Mouse (Mus musculus) hindlimb bud, embryonic 11.5 days (tissue): ENCODE measurements at regions not wholly inside any gene's neighbourhood (a gene's known extent, or its start where the extent isn't known, plus 50 kb on each side); places are given as distances from the start of the nearest gene placed in this dataset.

Experiments
- DNase-seq: peaks from one replicate; pipeline ENCODE4 v3.0.0-alpha.2; 2012; ENCODE audit warnings: low read depth, low spot score; ENCODE audit errors: extremely low spot score

- DNase-seq, result no peak
These were observed 223.1 kb upstream of the Slc35b3 start for GRCm38 (mm10) chr13:39183715-39184179.

GRCm38 (mm10) chr13:39161980-39162379 is 201.3 kb upstream of the Slc35b3 start:
- no peak for DNase-seq

GRCm38 (mm10) chr13:39127942-39128341 is 167.3 kb upstream of the Slc35b3 start:
- no peak for DNase-seq

DNA sequence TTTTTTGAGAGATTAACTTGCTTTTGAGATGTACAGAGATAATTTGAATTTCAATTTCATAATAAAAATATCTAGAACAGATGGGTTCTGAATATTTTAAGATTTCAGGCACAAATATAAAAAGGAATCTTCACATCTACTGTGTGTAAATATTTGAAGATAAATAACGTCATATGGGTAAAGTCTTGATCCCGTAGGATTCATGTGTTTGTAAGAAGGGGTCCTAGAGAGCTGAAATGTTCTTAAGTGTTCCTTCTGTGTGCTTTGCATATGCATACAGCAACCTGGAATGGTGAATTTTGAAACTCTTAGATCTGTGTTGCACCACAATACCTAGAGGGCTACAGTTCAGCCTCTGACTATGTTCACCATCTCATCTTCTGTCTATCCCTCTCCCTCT is 131.4 kb upstream of the Slc35b3 start:
- DNase-seq, result no peak

- no peak for DNase-seq
These were observed 123.9 kb upstream of the Slc35b3 start for GRCm38 (mm10) chr13:39084544-39084943.

GRCm38 (mm10) chr13:39074211-39074610 is 113.5 kb upstream of the Slc35b3 start:
- no peak for DNase-seq

- no peak for DNase-seq
These were observed 71.6 kb upstream of the Slc35b3 start for GRCm38 (mm10) chr13:39032263-39032662.

- DNase-seq, result no peak
These were observed 59.5 kb upstream of the Slc35b3 start for GRCm38 (mm10) chr13:39020168-39020567.

DNA sequence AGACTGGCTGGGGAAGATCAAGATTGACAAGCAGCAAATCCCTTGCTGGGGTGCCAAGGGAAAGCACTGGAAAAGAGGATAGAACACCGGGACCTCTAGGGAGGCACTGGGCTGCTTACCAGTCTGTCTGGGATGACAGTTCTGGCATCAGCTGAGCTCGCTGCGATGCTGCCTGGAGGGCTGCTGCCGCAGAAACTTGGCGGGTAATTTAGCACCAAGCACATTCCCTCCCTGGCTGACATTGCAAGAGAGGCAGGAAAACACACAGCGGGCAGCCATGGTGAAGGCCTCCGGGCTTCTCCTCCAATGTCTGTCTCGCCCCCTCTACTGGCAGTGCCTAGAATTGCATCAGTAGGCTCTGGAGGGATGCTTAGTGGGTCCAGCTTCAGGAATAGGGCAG is 51.0 kb upstream of the Slc35b3 start:
- DNase-seq, result peak; percentile 60
